Mouse (Mus musculus): ENCODE data around the gene Tefm. TPM values are rescaled to one million over a fixed set of nuclear protein-coding genes. Genes with fewer than 3 reads are reported as not detected.

Tefm gene
- polyA plus RNA-seq, 1 experiment = not detected

DNA sequence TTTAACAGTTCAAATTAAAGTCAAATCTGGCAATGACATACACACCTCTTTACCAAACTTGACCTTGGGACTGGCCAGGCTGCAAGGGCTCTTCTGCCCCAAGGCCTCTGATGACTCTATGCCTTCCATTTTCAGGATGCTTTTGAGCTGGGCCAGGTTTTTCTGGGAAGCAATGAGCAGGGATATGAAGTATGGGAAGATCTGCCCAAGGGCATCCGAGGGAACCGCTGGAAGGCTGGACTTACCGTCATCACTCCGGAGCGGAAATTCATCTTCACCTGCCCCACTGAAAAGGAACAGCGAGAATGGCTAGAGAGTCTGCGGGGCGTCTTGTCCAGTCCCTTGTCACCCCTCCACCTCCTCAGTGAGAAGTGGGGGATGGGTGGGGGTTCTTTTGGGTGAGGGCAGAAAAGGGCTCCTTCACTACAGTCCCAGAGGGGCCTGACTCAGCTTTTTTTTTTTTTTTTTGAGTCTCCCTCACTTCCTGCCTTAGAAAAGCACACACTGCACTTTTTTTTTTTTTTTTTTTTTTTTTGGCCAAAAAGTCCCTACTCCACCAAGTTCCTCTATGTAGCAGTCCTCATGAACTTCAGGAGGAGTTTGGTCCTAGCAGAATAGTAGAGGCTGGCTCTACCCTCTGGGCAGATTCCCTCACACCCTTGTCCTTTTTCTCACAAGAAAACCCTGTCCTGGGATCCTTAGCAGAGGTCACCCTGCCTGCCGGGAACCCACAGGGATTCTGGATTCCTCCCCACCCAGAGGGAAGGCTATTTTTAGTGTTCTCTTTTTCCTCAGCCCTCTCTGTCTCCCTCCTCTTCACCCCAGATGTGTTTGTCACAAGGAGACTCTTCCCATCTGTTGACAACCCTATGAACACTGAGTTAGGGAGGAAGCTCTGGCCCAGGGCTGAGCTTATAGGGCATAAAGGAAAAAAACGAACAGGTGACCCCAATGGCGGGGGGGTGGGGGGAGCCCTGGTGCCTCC lies 35.2 kb upstream of the Tefm start:
- Histone ChIP-seq H3K4me3 (ENCODE audit: insufficient read depth, low read depth, low read length) (no peak overlapping the region), H3K27ac (ENCODE audit: insufficient read depth, low read depth, low read length) (no peak overlapping the region), H3K4me1 (ENCODE audit: control insufficient read depth, insufficient read depth, low read length) (no peaks in the 10 kb centered on the region)
- no peak for TF ChIP-seq CTCF (IDR thresholded peaks at IDR 0.05; ENCODE audit: insufficient read depth, low read depth, low read length)
- TF ChIP-seq POLR2A (IDR thresholded peaks at IDR 0.05; ENCODE audit: insufficient read depth, low read depth, low read length) = no peak
- 82% methylated on average over 11 of the region's 11 CpGs for WGBS

DNA sequence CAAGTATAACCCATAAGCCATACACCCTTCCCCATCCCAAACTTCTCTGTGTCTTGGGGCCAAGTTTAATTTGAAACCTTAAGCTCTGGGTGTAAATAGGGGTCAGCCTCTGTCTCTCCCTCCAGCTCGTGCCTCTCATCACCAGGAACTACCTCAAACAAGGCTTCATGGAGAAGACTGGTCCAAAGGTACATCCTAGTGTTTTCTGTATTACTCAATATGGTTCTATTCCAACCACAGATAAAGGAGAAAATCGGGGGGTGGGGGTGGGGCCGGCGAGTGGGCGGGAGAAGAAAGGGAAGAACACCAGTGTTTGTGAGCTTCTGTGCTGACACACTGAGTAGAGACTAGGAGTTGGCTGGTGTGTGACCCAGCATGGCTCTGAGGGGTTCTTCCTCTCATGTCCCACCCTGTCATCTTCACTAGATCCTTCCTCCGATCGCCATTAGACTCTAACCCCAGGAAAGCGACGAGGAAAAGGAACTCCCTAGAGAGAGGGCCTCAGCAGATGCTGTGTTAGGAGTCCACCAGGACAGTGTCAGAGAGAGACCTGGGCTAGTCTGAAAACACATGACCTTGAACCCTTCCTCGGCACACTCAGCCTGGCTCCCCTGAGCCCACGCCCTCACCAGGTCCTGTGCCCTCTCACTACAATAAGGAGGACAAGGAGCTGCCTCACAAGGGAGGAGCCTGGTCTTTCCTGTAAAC lies 32.1 kb upstream of the Tefm start:
- no peak overlapping the region for H3K4me3 ChIP-seq (ENCODE audit: insufficient read depth, low read depth, low read length)
- no peak overlapping the region for H3K27ac ChIP-seq (ENCODE audit: insufficient read depth, low read depth, low read length)
- WGBS = 82% methylated on average over 11 of the region's 11 CpGs
- H3K4me1 ChIP-seq (ENCODE audit: control insufficient read depth, insufficient read depth, low read length) = no peaks in the 10 kb centered on the region
- no peak for TF ChIP-seq CTCF (IDR thresholded peaks at IDR 0.05; ENCODE audit: insufficient read depth, low read depth, low read length)
- no peak for TF ChIP-seq POLR2A (IDR thresholded peaks at IDR 0.05; ENCODE audit: insufficient read depth, low read depth, low read length)

DNA sequence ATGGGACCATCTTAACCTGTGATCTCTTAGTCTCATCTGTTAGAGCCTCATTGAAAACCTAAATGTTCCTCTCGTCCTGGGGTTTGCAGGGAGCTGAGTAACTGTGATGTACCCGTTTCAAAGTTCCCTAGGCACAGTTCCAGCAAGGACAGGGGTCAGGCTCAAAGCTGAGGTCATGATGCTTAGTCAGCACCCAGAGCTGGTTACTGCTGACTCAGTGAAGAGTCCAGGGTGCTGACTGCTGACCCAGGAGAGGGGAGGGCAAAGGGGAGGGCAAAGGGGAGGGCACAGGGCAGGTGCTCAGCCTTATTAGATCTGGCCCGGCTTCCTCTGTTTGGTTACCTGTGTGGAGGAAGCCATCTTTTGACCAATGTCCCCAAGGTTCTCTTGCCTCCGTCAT lies 29.9 kb upstream of the Tefm start:
- H3K27ac ChIP-seq (ENCODE audit: insufficient read depth, low read depth, low read length) = no peak overlapping the region
- WGBS = 82% methylated on average over 4 of the region's 4 CpGs
- no peak for TF ChIP-seq CTCF (IDR thresholded peaks at IDR 0.05; ENCODE audit: insufficient read depth, low read depth, low read length)
- TF ChIP-seq POLR2A (IDR thresholded peaks at IDR 0.05; ENCODE audit: insufficient read depth, low read depth, low read length) = no peak
- H3K4me1 ChIP-seq (ENCODE audit: control insufficient read depth, insufficient read depth, low read length) = no peaks in the 10 kb centered on the region
- H3K4me3 ChIP-seq (ENCODE audit: insufficient read depth, low read depth, low read length) = no peak overlapping the region

DNA sequence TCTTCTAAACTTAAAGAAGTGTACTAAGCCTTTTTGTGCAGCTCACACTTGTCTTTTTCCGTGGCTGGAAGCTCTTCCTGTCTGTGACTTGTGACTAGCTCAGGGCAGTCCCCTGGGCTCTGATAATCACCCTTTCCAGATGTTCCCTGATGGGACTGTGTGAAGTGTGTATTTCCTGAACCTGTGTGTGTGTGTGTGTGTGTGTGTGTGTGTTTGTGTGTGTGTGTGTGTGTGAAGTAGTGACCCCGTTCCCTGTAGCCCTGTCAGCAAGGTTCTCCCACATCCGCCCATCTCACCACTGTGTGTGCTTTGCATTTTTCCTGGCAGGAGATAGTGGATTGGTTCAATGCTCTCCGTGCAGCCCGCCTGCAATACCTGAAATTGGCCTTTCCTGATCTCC lies 28.4 kb upstream of the Tefm start:
- TF ChIP-seq CTCF (IDR thresholded peaks at IDR 0.05; ENCODE audit: insufficient read depth, low read depth, low read length) (no peak), POLR2A (IDR thresholded peaks at IDR 0.05; ENCODE audit: insufficient read depth, low read depth, low read length) (no peak)

DNA sequence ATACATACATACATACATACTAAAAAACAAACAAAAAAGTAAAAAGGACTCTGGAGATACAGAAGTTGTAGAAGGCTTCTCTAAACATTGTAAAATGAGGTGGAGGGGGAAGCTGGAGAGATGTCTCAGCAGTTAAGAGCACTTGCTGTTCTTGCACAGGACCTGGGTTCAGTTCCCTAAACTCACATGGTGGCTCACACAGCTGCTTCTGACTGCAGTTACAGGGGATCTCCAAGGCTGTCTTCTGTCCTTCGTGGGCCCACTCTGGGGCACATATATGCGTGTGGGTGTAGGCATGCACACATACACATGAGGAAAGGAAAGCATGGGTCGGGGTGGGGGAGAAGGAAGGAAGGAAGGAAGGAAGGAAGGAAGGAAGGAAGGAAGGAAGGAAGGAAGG lies 27.7 kb upstream of the Tefm start:
- Histone ChIP-seq H3K4me3 (ENCODE audit: insufficient read depth, low read depth, low read length) (no peak overlapping the region), H3K27ac (ENCODE audit: insufficient read depth, low read depth, low read length) (no peak overlapping the region), H3K4me1 (ENCODE audit: control insufficient read depth, insufficient read depth, low read length) (no peaks in the 10 kb centered on the region)
- TF ChIP-seq CTCF (IDR thresholded peaks at IDR 0.05; ENCODE audit: insufficient read depth, low read depth, low read length) (no peak), POLR2A (IDR thresholded peaks at IDR 0.05; ENCODE audit: insufficient read depth, low read depth, low read length) (no peak)
- 91% methylated on average over 3 of the region's 3 CpGs for WGBS

More for the DNA sequence above, 28.4 kb upstream of the Tefm start:
- Histone ChIP-seq H3K27ac (ENCODE audit: insufficient read depth, low read depth, low read length) (no peak overlapping the region), H3K4me1 (ENCODE audit: control insufficient read depth, insufficient read depth, low read length) (no peaks in the 10 kb centered on the region), H3K4me3 (ENCODE audit: insufficient read depth, low read depth, low read length) (no peak overlapping the region)
- 76% methylated on average over 5 of the region's 5 CpGs for WGBS

DNA sequence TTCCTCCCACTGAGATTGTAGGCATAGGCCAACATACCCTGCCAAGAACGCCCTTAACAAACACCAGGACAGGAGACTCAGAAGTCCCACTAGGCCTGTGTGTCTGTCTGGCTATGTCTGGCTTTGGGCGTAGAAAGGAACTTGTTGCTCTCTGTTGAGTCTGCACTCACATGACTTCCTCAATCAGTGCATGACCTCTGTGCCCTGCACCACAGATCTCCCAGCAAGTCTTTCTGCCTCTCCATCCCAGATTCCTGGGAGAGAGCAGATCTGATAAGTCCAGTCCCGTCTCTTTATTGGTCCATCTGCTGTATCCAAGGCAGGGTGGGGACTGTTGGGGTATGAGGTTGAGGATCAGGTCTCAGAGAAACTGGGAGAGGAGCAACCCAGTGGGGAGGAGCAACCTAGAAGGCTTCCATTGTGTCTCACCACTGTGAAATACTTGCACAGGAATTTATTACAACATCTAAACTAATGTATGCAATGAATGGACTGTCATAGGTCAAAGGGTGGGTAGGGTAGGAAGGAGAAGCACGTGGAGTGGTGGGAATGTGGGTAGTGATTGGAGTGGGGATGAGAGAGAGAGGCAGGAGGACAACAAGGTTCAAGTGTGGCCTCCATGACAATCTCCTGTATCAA lies 26.8 kb upstream of the Tefm start:
- TF ChIP-seq POLR2A (IDR thresholded peaks at IDR 0.05; ENCODE audit: insufficient read depth, low read depth, low read length) = no peak
- TF ChIP-seq CTCF (IDR thresholded peaks at IDR 0.05; ENCODE audit: insufficient read depth, low read depth, low read length) = no peak
- Histone ChIP-seq H3K27ac (ENCODE audit: insufficient read depth, low read depth, low read length) (no peak overlapping the region), H3K4me3 (ENCODE audit: insufficient read depth, low read depth, low read length) (no peak overlapping the region), H3K4me1 (ENCODE audit: control insufficient read depth, insufficient read depth, low read length) (no peaks in the 10 kb centered on the region)
- 81% methylated on average over 4 of the region's 4 CpGs for WGBS

DNA sequence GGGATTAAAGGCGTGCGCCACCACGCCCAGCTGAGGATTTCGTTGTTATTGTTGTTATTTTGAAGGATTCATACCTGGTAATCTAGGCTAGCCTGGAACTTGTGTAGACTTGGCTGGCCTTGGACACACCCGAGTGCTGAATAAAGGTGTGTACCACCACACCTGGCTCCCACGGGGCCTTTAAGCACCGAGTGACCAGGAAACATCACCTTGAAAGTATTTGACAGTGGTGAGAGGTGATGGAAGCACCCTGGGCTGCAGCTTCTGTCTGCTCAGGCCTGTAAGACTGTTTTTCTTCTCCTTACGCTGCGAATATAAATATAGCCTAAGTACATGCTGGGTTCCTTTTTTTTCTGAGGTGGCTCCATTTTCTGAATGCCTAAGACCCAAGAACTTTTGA lies 26.1 kb upstream of the Tefm start:
- Histone ChIP-seq H3K4me3 (ENCODE audit: insufficient read depth, low read depth, low read length) (no peak overlapping the region), H3K4me1 (ENCODE audit: control insufficient read depth, insufficient read depth, low read length) (no peaks in the 10 kb centered on the region), H3K27ac (ENCODE audit: insufficient read depth, low read depth, low read length) (no peak overlapping the region)
- 90% methylated on average over 9 of the region's 9 CpGs for WGBS
- TF ChIP-seq CTCF (IDR thresholded peaks at IDR 0.05; ENCODE audit: insufficient read depth, low read depth, low read length) (no peak), POLR2A (IDR thresholded peaks at IDR 0.05; ENCODE audit: insufficient read depth, low read depth, low read length) (no peak)

DNA sequence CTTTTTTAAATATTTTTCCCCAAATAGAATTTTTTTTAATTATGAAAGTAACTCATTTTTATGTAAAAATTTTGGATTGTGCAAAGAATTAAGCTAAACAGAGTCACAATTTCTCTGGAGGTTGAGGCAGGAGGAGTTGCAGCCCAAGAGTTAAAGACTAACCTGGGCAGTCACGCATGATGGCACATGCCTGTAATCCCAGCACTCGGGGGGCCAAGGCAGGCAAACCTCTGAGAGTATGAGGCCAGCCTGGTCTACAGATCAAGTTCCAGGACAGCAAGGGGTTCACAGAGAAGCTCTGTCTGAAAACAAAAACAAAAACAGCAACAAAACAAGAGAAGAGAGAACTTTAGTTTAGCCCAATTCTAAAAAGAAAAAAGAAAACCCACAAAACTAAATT lies 22.2 kb upstream of the Tefm start:
- 60% methylated on average over 2 of the region's 2 CpGs for WGBS

More for the DNA sequence above, 22.2 kb upstream of the Tefm start:
- H3K4me1 ChIP-seq (ENCODE audit: control insufficient read depth, insufficient read depth, low read length) = no peaks in the 10 kb centered on the region
- TF ChIP-seq CTCF (IDR thresholded peaks at IDR 0.05; ENCODE audit: insufficient read depth, low read depth, low read length) = no peak
- no peak for TF ChIP-seq POLR2A (IDR thresholded peaks at IDR 0.05; ENCODE audit: insufficient read depth, low read depth, low read length)
- H3K4me3 ChIP-seq (ENCODE audit: insufficient read depth, low read depth, low read length) = no peak overlapping the region
- no peak overlapping the region for H3K27ac ChIP-seq (ENCODE audit: insufficient read depth, low read depth, low read length)
